Mouse (Mus musculus): ENCODE results near the gene Ech1. TPM values are rescaled to one million over a fixed set of nuclear protein-coding genes. Genes with fewer than 3 reads are reported as not detected.

Gene Ech1
- total and polyA plus RNA-seq, 3 experiments: 74.7 to 99.5 TPM; not detected in 1

DNA sequence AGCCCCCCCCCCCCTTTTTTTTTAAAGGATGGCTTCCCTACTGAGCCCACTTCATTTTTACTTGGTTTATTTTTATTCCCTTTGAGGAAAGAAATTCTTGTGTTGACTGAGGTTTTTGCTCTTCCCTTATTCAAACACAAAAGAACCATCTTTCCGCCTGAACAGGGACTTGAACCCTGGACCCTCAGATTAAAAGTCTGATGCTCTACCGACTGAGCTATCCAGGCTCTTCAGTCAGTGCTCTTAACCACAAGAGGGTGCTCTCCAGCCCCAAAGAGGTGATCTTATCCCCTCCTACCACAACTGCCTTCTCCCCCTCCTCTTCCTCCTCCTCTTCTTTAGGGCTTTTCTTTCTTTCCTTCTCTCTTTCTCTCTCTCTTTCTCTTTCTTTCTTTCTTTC lies 31.2 kb upstream of the Ech1 start (continued):
- peak; percentile 43 to 58 (median 45) for TF ChIP-seq CTCF (IDR thresholded peaks at IDR 0.05 in 2 of 3, conservative IDR thresholded peaks at IDR 0.05 in 1 of 3; ENCODE audit: control insufficient read depth in 1 of 3, insufficient read depth in 1 of 3, low read depth in 2 of 3, low read length in 3 of 3, poor library complexity in 1 of 3, severe bottlenecking in 1 of 3)

DNA sequence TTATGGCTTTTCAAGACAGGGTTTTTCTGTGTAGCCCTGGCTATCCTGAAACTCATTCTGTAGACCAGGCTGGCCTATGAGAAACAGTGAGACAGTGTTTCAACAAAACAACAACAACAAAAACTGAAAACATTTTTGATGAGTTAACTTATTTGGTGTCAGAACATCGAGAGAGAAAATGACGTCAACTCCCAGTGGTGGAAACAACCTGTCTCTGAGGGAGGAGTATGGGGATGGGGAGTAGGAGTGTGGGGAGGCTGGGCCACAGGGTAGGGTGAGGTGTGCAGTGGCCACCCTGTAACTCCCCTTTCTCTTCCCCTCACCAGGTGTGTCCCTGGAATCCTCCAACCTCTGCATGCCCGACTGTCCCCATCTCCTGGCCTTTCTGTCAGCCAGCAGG lies 30.5 kb upstream of the Ech1 start:
- H3K9ac ChIP-seq (ENCODE audit: control insufficient read depth, low read depth, low read length, poor library complexity, severe bottlenecking): no peak overlapping the region
- peak; percentile 40 for DNase-seq (ENCODE audit: low read depth, low spot score)
- H3K4me3 ChIP-seq (ENCODE audit: control insufficient read depth in 1 of 2, insufficient read depth in 1 of 2, low read depth in 2 of 2, low read length in 2 of 2): no peak overlapping the region
- TF ChIP-seq MAFK (IDR thresholded peaks at IDR 0.05; ENCODE audit: borderline replicate concordance, low read depth, low read length): no peak
- peaks cover 9% of the 10 kb centered on the region; the same call in 1 of the 2 replicates for H3K79me2 ChIP-seq (ENCODE audit: control insufficient read depth, insufficient read depth, low read length, poor library complexity)
- H3K4me1 ChIP-seq (ENCODE audit: control insufficient read depth in 1 of 2, insufficient read depth in 2 of 2, low read length in 2 of 2): peaks cover 0 to 7% of the 10 kb centered on the region in 2 experiments; a peak in 2 of 4 replicates
- no peak overlapping the region for H3K27ac ChIP-seq (ENCODE audit: control insufficient read depth, low read depth, low read length)
- H3K36me3 ChIP-seq (ENCODE audit: control insufficient read depth in 1 of 2, insufficient read depth in 2 of 2, low read length in 2 of 2): no peaks in the 10 kb centered on the region
- no peaks in the 10 kb centered on the region for H3K27me3 ChIP-seq (ENCODE audit: control insufficient read depth in 1 of 2, insufficient read depth in 2 of 2, low read length in 2 of 2)
- H3K9me3 ChIP-seq (replicated peaks; ENCODE audit: insufficient read depth, low read length): no peaks in the 10 kb centered on the region

- peaks cover 0 to 7% of the 10 kb centered on the region in 2 experiments; a peak in 2 of 4 replicates for H3K4me1 ChIP-seq (ENCODE audit: control insufficient read depth in 1 of 2, insufficient read depth in 2 of 2, low read length in 2 of 2)
- peak; percentile 80 for DNase-seq (ENCODE audit: low read depth, low spot score)
Measured at GRCm38 (mm10) chr7:28795832-28796231, 29.2 kb upstream of the Ech1 start.

DNA sequence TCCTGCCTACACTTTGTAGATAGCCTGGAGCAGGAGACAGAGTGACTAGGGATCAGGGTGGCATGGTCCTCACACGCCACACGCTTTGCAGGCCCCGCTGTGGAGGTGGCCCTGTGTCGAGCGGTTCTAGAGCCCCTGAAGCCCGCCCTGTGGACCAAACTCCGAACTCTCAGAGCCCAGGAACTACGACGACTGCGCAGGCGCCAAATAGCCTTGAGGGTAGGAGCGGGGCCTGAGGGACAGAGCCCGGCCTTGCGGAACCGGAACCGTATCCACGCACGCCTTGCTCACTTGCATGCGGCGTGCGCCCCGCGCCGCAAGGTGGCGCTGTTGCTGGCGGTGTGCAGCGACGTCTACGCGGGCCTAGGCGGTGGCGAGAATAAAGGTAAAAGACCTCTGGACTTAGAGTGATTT lies 28.4 kb upstream of the Ech1 start:
- peak overlapping the region; percentile 53 for H3K27ac ChIP-seq (ENCODE audit: control insufficient read depth, low read depth, low read length)
- no peaks in the 10 kb centered on the region for H3K36me3 ChIP-seq (ENCODE audit: control insufficient read depth in 1 of 2, insufficient read depth in 2 of 2, low read length in 2 of 2)
- DNase-seq (ENCODE audit: low read depth, low spot score): peak; percentile 87
- no peaks in the 10 kb centered on the region for H3K9me3 ChIP-seq (replicated peaks; ENCODE audit: insufficient read depth, low read length)
- H3K4me3 ChIP-seq (ENCODE audit: control insufficient read depth in 1 of 2, insufficient read depth in 1 of 2, low read depth in 2 of 2, low read length in 2 of 2): peak overlapping the region; percentile 54 to 62
- H3K9ac ChIP-seq (ENCODE audit: control insufficient read depth, low read depth, low read length, poor library complexity, severe bottlenecking): peak overlapping the region; percentile 77
- peaks cover 0 to 7% of the 10 kb centered on the region in 2 experiments; a peak in 2 of 4 replicates for H3K4me1 ChIP-seq (ENCODE audit: control insufficient read depth in 1 of 2, insufficient read depth in 2 of 2, low read length in 2 of 2)
- no peaks in the 10 kb centered on the region for H3K27me3 ChIP-seq (ENCODE audit: control insufficient read depth in 1 of 2, insufficient read depth in 2 of 2, low read length in 2 of 2)
- H3K79me2 ChIP-seq (ENCODE audit: control insufficient read depth, insufficient read depth, low read length, poor library complexity): peaks cover 9% of the 10 kb centered on the region; the same call in 1 of the 2 replicates
- TF ChIP-seq RAD21 (IDR thresholded peaks at IDR 0.05; ENCODE audit: low read depth, low read length) (peak; percentile 83), ELF1 (IDR thresholded peaks at IDR 0.05; ENCODE audit: low read depth, low read length) (peak; percentile 57; the same call in 1 of the 2 replicates), HCFC1 (IDR thresholded peaks at IDR 0.05; ENCODE audit: low read depth, low read length) (peak; percentile 63), CHD2 (IDR thresholded peaks at IDR 0.05; ENCODE audit: low read length) (no peak), MAZ (IDR thresholded peaks at IDR 0.05; ENCODE audit: low read depth, low read length) (peak; percentile 31; the same call in 1 of the 2 replicates), RCOR1 (IDR thresholded peaks at IDR 0.05; ENCODE audit: low read depth, low read length) (no peak), E2F4 (IDR thresholded peaks at IDR 0.05; ENCODE audit: borderline replicate concordance, low read depth, low read length) (no peak), CTCF (IDR thresholded peaks at IDR 0.05 in 2 of 3, conservative IDR thresholded peaks at IDR 0.05 in 1 of 3; ENCODE audit: control insufficient read depth in 1 of 3, insufficient read depth in 1 of 3, low read depth in 2 of 3, low read length in 3 of 3, poor library complexity in 1 of 3, severe bottlenecking in 1 of 3) (peak; percentile 95 to 96 (median 96)), USF1 (IDR thresholded peaks at IDR 0.05; ENCODE audit: low read depth, low read length) (no peak), ZC3H11A (IDR thresholded peaks at IDR 0.05; ENCODE audit: low read depth, low read length) (peak; percentile 80), BHLHE40 (IDR thresholded peaks at IDR 0.05; ENCODE audit: borderline replicate concordance, low read depth, low read length) (no peak), EP300 (IDR thresholded peaks at IDR 0.05; ENCODE audit: low read depth in 1 of 2, low read length in 2 of 2) (no peak), NELFE (IDR thresholded peaks at IDR 0.05; ENCODE audit: low read depth, low read length) (no peak), USF2 (IDR thresholded peaks at IDR 0.05; ENCODE audit: borderline replicate concordance in 1 of 2, insufficient read depth in 1 of 2, low read depth in 1 of 2, low read length in 2 of 2) (no peak), MYC (IDR thresholded peaks at IDR 0.05; ENCODE audit: low read depth, low read length) (peak; percentile 80), POLR2A (IDR thresholded peaks at IDR 0.05; ENCODE audit: control insufficient read depth in 1 of 2, insufficient read depth in 1 of 2, low read depth in 1 of 2, low read length in 2 of 2, poor library complexity in 1 of 2) (peak; percentile 20 to 58; a peak in 1 of 4 replicates), TBP (IDR thresholded peaks at IDR 0.05; ENCODE audit: low read depth, low read length) (0 out of 2 replicates have a peak, but pooled peaks have one; percentile 35), MYB (IDR thresholded peaks at IDR 0.05; ENCODE audit: low read depth, low read length) (no peak), GATA1 (IDR thresholded peaks at IDR 0.05; ENCODE audit: low read depth, low read length) (no peak), MAFK (IDR thresholded peaks at IDR 0.05; ENCODE audit: borderline replicate concordance, low read depth, low read length) (no peak)

More at GRCm38 (mm10) chr7:28795832-28796231, 29.2 kb upstream of the Ech1 start:
- H3K79me2 ChIP-seq (ENCODE audit: control insufficient read depth, insufficient read depth, low read length, poor library complexity): peaks cover 9% of the 10 kb centered on the region; the same call in 1 of the 2 replicates
- H3K9ac ChIP-seq (ENCODE audit: control insufficient read depth, low read depth, low read length, poor library complexity, severe bottlenecking): peak overlapping the region; percentile 77
- H3K27me3 ChIP-seq (ENCODE audit: control insufficient read depth in 1 of 2, insufficient read depth in 2 of 2, low read length in 2 of 2): no peaks in the 10 kb centered on the region
- no peaks in the 10 kb centered on the region for H3K9me3 ChIP-seq (replicated peaks; ENCODE audit: insufficient read depth, low read length)
- TF ChIP-seq NELFE (IDR thresholded peaks at IDR 0.05; ENCODE audit: low read depth, low read length) (peak; percentile 61), USF1 (IDR thresholded peaks at IDR 0.05; ENCODE audit: low read depth, low read length) (no peak), TBP (IDR thresholded peaks at IDR 0.05; ENCODE audit: low read depth, low read length) (peak; percentile 48; the same call in 1 of the 2 replicates), HCFC1 (IDR thresholded peaks at IDR 0.05; ENCODE audit: low read depth, low read length) (peak; percentile 70), ELF1 (IDR thresholded peaks at IDR 0.05; ENCODE audit: low read depth, low read length) (peak; percentile 67; the same call in 1 of the 2 replicates), MAFK (IDR thresholded peaks at IDR 0.05; ENCODE audit: borderline replicate concordance, low read depth, low read length) (no peak), POLR2A (IDR thresholded peaks at IDR 0.05; ENCODE audit: control insufficient read depth in 1 of 2, insufficient read depth in 1 of 2, low read depth in 1 of 2, low read length in 2 of 2, poor library complexity in 1 of 2) (peak in 1 of 2 experiments; percentile 72; a peak in 2 of 4 replicates)
- H3K36me3 ChIP-seq (ENCODE audit: control insufficient read depth in 1 of 2, insufficient read depth in 2 of 2, low read length in 2 of 2): no peaks in the 10 kb centered on the region
- H3K27ac ChIP-seq (ENCODE audit: control insufficient read depth, low read depth, low read length): peak overlapping the region; percentile 53
- H3K4me3 ChIP-seq (ENCODE audit: control insufficient read depth in 1 of 2, insufficient read depth in 1 of 2, low read depth in 2 of 2, low read length in 2 of 2): peak overlapping the region; percentile 54 to 62
